Mouse (Mus musculus) forebrain, postnatal 0 days (tissue): ENCODE results near the gene Mrpl41. TPM values are rescaled to one million over a fixed set of nuclear protein-coding genes. Genes with fewer than 3 reads are reported as not detected.
"Not testable (repeated sequence)": the region's sequence is repeated elsewhere in the genome, so short reads cannot be mapped to it uniquely, and the experiment has no call there.

Experiments used
- ATAC-seq: fragments of 200-750 bp; cut with Nextera tagmentation; 2 replicates; pipeline ENCODE4 v1.8.0; 2017; ENCODE audit warnings: mild to moderate bottlenecking, moderate library complexity
- DNase-seq: peaks from one replicate; pipeline ENCODE4 v3.0.0-alpha.2; 2015
- H3K27ac ChIP-seq: fragments of 300-500 bp; sonication (generic); 2 replicates; pipeline ENCODE4 v1.5.1; 2014; ENCODE audit warnings: low read depth, mild to moderate bottlenecking, antibody characterized with exemption, low read length, moderate library complexity, mixed read lengths
- H3K27me3 ChIP-seq: fragments of 300-500 bp; sonication (generic); 2 replicates; pipeline ENCODE4 v1.6.1; 2014; ENCODE audit warnings: mild to moderate bottlenecking, low read length, mixed read lengths; ENCODE audit not compliant: insufficient read depth
- H3K36me3 ChIP-seq: fragments of 300-500 bp; sonication (generic); 2 replicates; pipeline ENCODE4 v1.6.1; 2014; ENCODE audit warnings: mild to moderate bottlenecking, moderate library complexity; ENCODE audit not compliant: insufficient read depth
- H3K4me1 ChIP-seq: fragments of 300-500 bp; sonication (generic); 2 replicates; pipeline ENCODE4 v1.6.1; 2014; ENCODE audit warnings: antibody characterized with exemption; ENCODE audit not compliant: insufficient read depth
- H3K4me2 ChIP-seq: fragments of 300-500 bp; sonication (generic); 2 replicates; pipeline ENCODE4 v1.6.1; 2014; ENCODE audit warnings: low read depth, mild to moderate bottlenecking, moderate library complexity
- H3K4me3 ChIP-seq: fragments of 300-500 bp; sonication (generic); 2 replicates; pipeline ENCODE4 v1.5.1; 2014; ENCODE audit warnings: low read depth, low read length, mixed read lengths
- H3K9ac ChIP-seq: fragments of 300-500 bp; sonication (generic); 2 replicates; pipeline ENCODE4 v1.6.1; 2014; ENCODE audit warnings: mild to moderate bottlenecking
- H3K9me3 ChIP-seq: fragments of 300-500 bp; sonication (generic); 2 replicates; pipeline ENCODE4 v1.6.1; 2016; ENCODE audit warnings: low read length
- CTCF ChIP-seq: sonication (generic); IDR thresholded peaks from 2 replicates; pipeline ENCODE4 v1.5.1; 2016; ENCODE audit warnings: antibody characterized with exemption, control low read depth, low read depth
- WGBS: fragments of 180-500 bp; shearing (Covaris S2); extraction: QIAGEN DNeasy Blood & Tissue Kit; methylation state at CpG from one replicate; pipeline ENCODE4 v1.1.7; 2014; 5-methylcytosine and 5-hydroxymethylcytosine counted together
- polyA plus RNA-seq: library from polyadenylated mRNA; unstranded; fragments of >200 nt; fragmentation: Nextera tagmentation; extraction: Ambion mirVana; gene quantifications from 2 replicates; pipeline ENCODE4 v1.2.1, GENCODE M21; 2015
- total RNA-seq: library from RNA; depleted of rRNA; stranded (reverse); fragments of >200 nt; gene quantifications from 2 replicates; pipeline ENCODE4 v1.2.3, GENCODE M21; 2014

Mrpl41 gene
- total and polyA plus RNA-seq, 2 experiments from 2014 or later, result 79.4 to 174 TPM

- Histone ChIP-seq H3K27me3 (no peaks in the 10 kb centered on the region), H3K9me3 (no peaks in the 10 kb centered on the region), H3K4me1 (peaks cover 6% of the 10 kb centered on the region; the same call in 1 of the 2 replicates), H3K36me3 (peaks cover 50% of the 10 kb centered on the region), H3K4me3 (peak within 1 kb of the TSS; percentile 50), H3K9ac (peak within 1 kb of the TSS; percentile 56), H3K27ac (peak within 1 kb of the TSS; percentile 37; the same call in 1 of the 2 replicates), H3K4me2 (peak within 1 kb of the TSS; percentile 66)
- DNase-seq (peak; percentile 94), ATAC-seq (peak; percentile 98)
- peak; percentile 98 for TF ChIP-seq CTCF
- under 1% methylated on average over 28 of the region's 28 CpGs for WGBS
These were observed 12.4 kb downstream of the Mrpl41 start, which contains the start of gene Dph7 for GRCm38 (mm10) chr2:24962304-24963000. Gene Dph7, plus strand, starts transcription at chr2:24962400.

DNA sequence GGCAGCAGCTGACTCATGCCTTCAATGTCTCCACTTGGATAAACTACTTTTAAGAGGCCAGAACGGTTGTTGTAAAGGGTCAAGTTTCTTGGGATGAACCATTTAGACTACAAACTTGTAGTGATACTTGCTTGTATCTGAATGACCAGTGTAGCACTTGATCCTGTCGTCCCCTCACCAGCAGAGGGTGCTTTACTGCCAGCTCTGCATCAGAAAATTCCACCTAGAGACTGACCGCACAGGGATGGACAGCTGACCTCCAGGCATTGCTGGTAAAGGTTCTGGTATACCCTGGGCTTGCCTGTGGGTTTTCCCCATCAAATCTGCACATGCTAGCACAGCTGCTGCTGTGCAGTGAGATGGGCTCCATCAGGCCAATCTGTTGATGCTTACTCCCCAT, 14.0 kb downstream of the Mrpl41 start:
- no peak for DNase-seq
- Histone ChIP-seq H3K36me3 (peaks cover 43% of the 10 kb centered on the region), H3K9me3 (no peaks in the 10 kb centered on the region), H3K4me2 (no peak overlapping the region), H3K4me3 (no peak overlapping the region), H3K4me1 (peaks cover 6% of the 10 kb centered on the region; the same call in 1 of the 2 replicates), H3K27me3 (no peaks in the 10 kb centered on the region), H3K27ac (no peak overlapping the region), H3K9ac (no peak overlapping the region)
- no peak; the same call in 1 of the 2 replicates for ATAC-seq
- peak; percentile 67 for TF ChIP-seq CTCF
- 43% methylated on average over 3 of the region's 3 CpGs for WGBS

- Histone ChIP-seq H3K9ac (no peak overlapping the region), H3K27me3 (no peaks in the 10 kb centered on the region), H3K27ac (no peak overlapping the region), H3K9me3 (no peaks in the 10 kb centered on the region), H3K36me3 (peaks cover 44% of the 10 kb centered on the region), H3K4me3 (no peak overlapping the region), H3K4me1 (peaks cover 9% of the 10 kb centered on the region), H3K4me2 (no peak overlapping the region)
- no peak for TF ChIP-seq CTCF
- DNase-seq (no peak), ATAC-seq (no peak)
- WGBS, result 86% methylated on average over 4 of the region's 4 CpGs
These were observed 22.3 kb downstream of the Mrpl41 start for GRCm38 (mm10) chr2:24952537-24953055.

GRCm38 (mm10) chr2:24950189-24950535, 24.7 kb downstream of the Mrpl41 start:
- Histone ChIP-seq H3K9ac (peak overlapping the region; percentile 81), H3K4me1 (peaks cover 9% of the 10 kb centered on the region), H3K27me3 (no peaks in the 10 kb centered on the region), H3K4me3 (peak overlapping the region; percentile 92), H3K4me2 (peak overlapping the region; percentile 93), H3K27ac (0 out of 2 replicates have a peak overlapping the region, but pooled peaks have one; percentile 71), H3K9me3 (no peaks in the 10 kb centered on the region), H3K36me3 (peaks cover 33% of the 10 kb centered on the region)
- TF ChIP-seq CTCF, result no peak
- WGBS, result under 1% methylated on average over 31 of the region's 31 CpGs
- no peak; the same call in 1 of the 2 replicates for ATAC-seq
- peak; percentile 15 for DNase-seq

GRCm38 (mm10) chr2:24949421-24950188, 25.3 kb downstream of the Mrpl41 start, which contains the start of gene Zmynd19:
Gene Zmynd19, plus strand, starts transcription at chr2:24949792.
- DNase-seq, result peak; percentile 99

DNA sequence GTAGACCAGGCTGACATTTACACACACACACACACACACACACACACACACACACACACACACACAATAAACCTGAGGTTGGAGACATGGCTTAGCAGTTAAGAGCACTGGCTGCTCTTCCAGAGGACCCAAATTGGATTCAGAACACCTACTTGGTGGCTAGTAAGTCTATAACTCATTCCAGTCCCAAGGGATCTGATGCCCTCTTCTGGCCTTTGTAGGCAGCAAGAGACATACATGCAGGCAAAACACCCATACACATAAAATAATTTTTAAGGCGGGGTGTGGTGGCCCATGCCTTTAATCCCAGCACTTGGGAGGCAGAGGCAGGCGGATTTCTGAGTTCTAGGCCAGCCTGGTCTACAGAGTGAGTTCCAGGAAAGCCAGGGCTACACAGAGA, 30.6 kb downstream of the Mrpl41 start:
- H3K4me3 ChIP-seq, H3K4me2 ChIP-seq, H3K36me3 ChIP-seq, H3K27ac ChIP-seq, H3K9ac ChIP-seq, H3K27me3 ChIP-seq, DNase-seq, H3K9me3 ChIP-seq, H3K4me1 ChIP-seq, ATAC-seq: not testable (repeated sequence)
- TF ChIP-seq CTCF, result peak; percentile 37
- 49% methylated on average over 2 of the region's 2 CpGs for WGBS

More at GRCm38 (mm10) chr2:24949421-24950188, 25.3 kb downstream of the Mrpl41 start, which contains the start of gene Zmynd19:
- peak; percentile 99 for ATAC-seq
- Histone ChIP-seq H3K9me3 (no peaks in the 10 kb centered on the region), H3K4me3 (peak within 1 kb of the TSS; percentile 92), H3K9ac (peak within 1 kb of the TSS; percentile 81), H3K4me2 (peak within 1 kb of the TSS; percentile 93), H3K36me3 (peaks cover 27% of the 10 kb centered on the region), H3K4me1 (peaks cover 9% of the 10 kb centered on the region), H3K27me3 (no peaks in the 10 kb centered on the region), H3K27ac (peak within 1 kb of the TSS; percentile 71)
- no peak for TF ChIP-seq CTCF
- 1% methylated on average over 85 of the region's 108 CpGs for WGBS
